Mouse (Mus musculus) myocyte (in vitro differentiated cells): ENCODE results near the gene Aox2. TPM values are rescaled to one million over a fixed set of nuclear protein-coding genes. Genes with fewer than 3 reads are reported as not detected.
A peak's percentile ranks its signal among the peaks of the same experiment; 100 is the strongest.

Experiments used
- H3K27me3 ChIP-seq: one replicate; pipeline ENCODE4 v1.6.1; 2011; ENCODE audit not compliant: control insufficient read depth, insufficient read depth, insufficient read length
- H3K36me3 ChIP-seq: one replicate; pipeline ENCODE4 v1.6.1; 2011; ENCODE audit not compliant: control insufficient read depth, insufficient read depth
- H3K4me2 ChIP-seq: one replicate; pipeline ENCODE4 v1.6.1; 2011; ENCODE audit warnings: low read depth, control low read depth
- H3K4me3 ChIP-seq: one replicate; pipeline ENCODE4 v1.5.1; 2011; ENCODE audit warnings: mild to moderate bottlenecking, control low read depth, moderate library complexity
- H3K79me2 ChIP-seq: one replicate; pipeline ENCODE4 v1.6.1; 2011; ENCODE audit not compliant: control insufficient read depth, insufficient read depth
- H3ac ChIP-seq: one replicate; pipeline ENCODE4 v1.6.1; 2011; ENCODE audit not compliant: control insufficient read depth, insufficient read length
- CEBPB ChIP-seq: IDR thresholded peaks from 2 replicates; pipeline ENCODE4 v1.6.1; 2011; ENCODE audit warnings: mild to moderate bottlenecking, moderate library complexity; ENCODE audit not compliant: poor library complexity, insufficient read depth, severe bottlenecking
- E2F4 ChIP-seq: IDR thresholded peaks from one replicate; pipeline ENCODE4 v1.6.1; 2011; ENCODE audit warnings: mild to moderate bottlenecking, control low read depth, moderate library complexity; ENCODE audit not compliant: insufficient read depth
- MAX ChIP-seq: IDR thresholded peaks from one replicate; pipeline ENCODE4 v1.6.1; 2011; ENCODE audit warnings: low read depth, mild to moderate bottlenecking, control low read depth
- MYOD1 ChIP-seq, 3 experiments: IDR thresholded peaks; one replicate each; pipeline ENCODE4 v1.6.1; 2011; ENCODE audit warnings: control low read depth in 2 of 3, low read depth in 2 of 3, mild to moderate bottlenecking in 2 of 3, moderate library complexity in 1 of 3; ENCODE audit not compliant: insufficient read length in 2 of 3, control insufficient read depth in 1 of 3
- MYOG ChIP-seq, 3 experiments: IDR thresholded peaks; one replicate each; pipeline ENCODE4 v1.6.1; 2011; ENCODE audit warnings: control low read depth in 2 of 3, low read depth in 2 of 3, mild to moderate bottlenecking in 2 of 3; ENCODE audit not compliant: insufficient read length in 2 of 3, control insufficient read depth in 1 of 3, insufficient read depth in 1 of 3
- POLR2A ChIP-seq: IDR thresholded peaks from one replicate; pipeline ENCODE4 v1.6.1; 2011; ENCODE audit warnings: low read depth, mild to moderate bottlenecking, control low read depth, moderate library complexity; ENCODE audit not compliant: insufficient read length
- POLR2AphosphoS2 ChIP-seq: IDR thresholded peaks from one replicate; pipeline ENCODE4 v1.6.1; 2011; ENCODE audit warnings: low read depth, control low read depth; ENCODE audit not compliant: insufficient read length
- REST ChIP-seq: IDR thresholded peaks from one replicate; pipeline ENCODE4 v1.6.1; 2011; ENCODE audit warnings: mild to moderate bottlenecking, control low read depth, moderate library complexity; ENCODE audit not compliant: insufficient read depth, insufficient read length
- SRF ChIP-seq: IDR thresholded peaks from one replicate; pipeline ENCODE4 v1.6.1; 2011; ENCODE audit warnings: low read depth; ENCODE audit not compliant: control insufficient read depth, insufficient read length
- TCF12 ChIP-seq: IDR thresholded peaks from one replicate; pipeline ENCODE4 v1.6.1; 2011; ENCODE audit warnings: mild to moderate bottlenecking, control low read depth; ENCODE audit not compliant: poor library complexity, insufficient read depth, severe bottlenecking
- TCF3 ChIP-seq: IDR thresholded peaks from one replicate; pipeline ENCODE4 v1.6.1; 2011; ENCODE audit warnings: low read depth, control low read depth; ENCODE audit not compliant: insufficient read length
- USF1 ChIP-seq: IDR thresholded peaks from one replicate; pipeline ENCODE4 v1.6.1; 2011; ENCODE audit warnings: low read depth, mild to moderate bottlenecking, control low read depth, moderate library complexity
- polyA plus RNA-seq: library from polyadenylated mRNA; unstranded; fragments of >200 nt; fragmentation: generic; extraction: Trizol; gene quantifications from one replicate; pipeline ENCODE4 v1.2.1, GENCODE M21; 2012; ENCODE audit warnings: missing spikeins

The Aox2 gene
- polyA plus RNA-seq, 1 experiment: not detected

GRCm38 (mm10) chr1:58294730-58295129 lies 16.6 kb downstream of the Aox2 start:
- Histone ChIP-seq H3K27me3 (no peaks in the 10 kb centered on the region), H3ac (no peak overlapping the region), H3K36me3 (no peaks in the 10 kb centered on the region), H3K79me2 (no peaks in the 10 kb centered on the region), H3K4me2 (no peak overlapping the region), H3K4me3 (no peak overlapping the region)
- TF ChIP-seq E2F4 (no peak), CEBPB (no peak), MYOD1 (IDR thresholded peaks at IDR 0.05; ENCODE audit: control insufficient read depth in 1 of 3, insufficient read length in 2 of 3, low read depth in 2 of 3) (no peak), REST (no peak), MYOG (IDR thresholded peaks at IDR 0.05; ENCODE audit: control insufficient read depth in 1 of 3, insufficient read depth in 1 of 3, insufficient read length in 2 of 3, low read depth in 2 of 3) (no peak), TCF12 (no peak), POLR2A (no peak), SRF (no peak), TCF3 (no peak), MAX (no peak), POLR2AphosphoS2 (no peak), USF1 (no peak)

GRCm38 (mm10) chr1:58296278-58296677 lies 18.2 kb downstream of the Aox2 start:
- H3K4me2 ChIP-seq: peak overlapping the region; percentile 21
- no peaks in the 10 kb centered on the region for H3K36me3 ChIP-seq
- no peaks in the 10 kb centered on the region for H3K27me3 ChIP-seq
- no peak overlapping the region for H3K4me3 ChIP-seq
- TF ChIP-seq MAX (no peak), TCF12 (no peak), USF1 (no peak), MYOD1 (IDR thresholded peaks at IDR 0.05; ENCODE audit: control insufficient read depth in 1 of 3, insufficient read length in 2 of 3, low read depth in 2 of 3) (no peak), TCF3 (no peak), POLR2A (no peak), CEBPB (no peak), E2F4 (no peak), REST (no peak), POLR2AphosphoS2 (no peak), MYOG (IDR thresholded peaks at IDR 0.05; ENCODE audit: control insufficient read depth in 1 of 3, insufficient read depth in 1 of 3, insufficient read length in 2 of 3, low read depth in 2 of 3) (no peak), SRF (no peak)
- no peak overlapping the region for H3ac ChIP-seq
- H3K79me2 ChIP-seq: no peaks in the 10 kb centered on the region

GRCm38 (mm10) chr1:58296821-58297220 lies 18.7 kb downstream of the Aox2 start:
- H3K4me2 ChIP-seq: no peak overlapping the region
- H3ac ChIP-seq: no peak overlapping the region
- H3K27me3 ChIP-seq: no peaks in the 10 kb centered on the region
- H3K4me3 ChIP-seq: no peak overlapping the region
- no peak for TF ChIP-seq CEBPB
- TF ChIP-seq E2F4: no peak
- TF ChIP-seq POLR2AphosphoS2: no peak
- TF ChIP-seq MYOG (IDR thresholded peaks at IDR 0.05; ENCODE audit: control insufficient read depth in 1 of 3, insufficient read depth in 1 of 3, insufficient read length in 2 of 3, low read depth in 2 of 3): no peak
- no peak for TF ChIP-seq REST
- no peak for TF ChIP-seq MYOD1 (IDR thresholded peaks at IDR 0.05; ENCODE audit: control insufficient read depth in 1 of 3, insufficient read length in 2 of 3, low read depth in 2 of 3)
- TF ChIP-seq TCF3: no peak
- TF ChIP-seq MAX: no peak
- TF ChIP-seq POLR2A: no peak
- TF ChIP-seq SRF: no peak
- TF ChIP-seq USF1: no peak
- no peak for TF ChIP-seq TCF12
- no peaks in the 10 kb centered on the region for H3K79me2 ChIP-seq
- no peaks in the 10 kb centered on the region for H3K36me3 ChIP-seq

- Histone ChIP-seq H3K27me3 (no peaks in the 10 kb centered on the region), H3K4me3 (no peak overlapping the region), H3K36me3 (no peaks in the 10 kb centered on the region), H3ac (no peak overlapping the region), H3K79me2 (no peaks in the 10 kb centered on the region), H3K4me2 (no peak overlapping the region)
- TF ChIP-seq MYOG (IDR thresholded peaks at IDR 0.05; ENCODE audit: control insufficient read depth in 1 of 3, insufficient read depth in 1 of 3, insufficient read length in 2 of 3, low read depth in 2 of 3) (no peak), REST (no peak), MAX (no peak), TCF3 (no peak), POLR2AphosphoS2 (no peak), MYOD1 (IDR thresholded peaks at IDR 0.05; ENCODE audit: control insufficient read depth in 1 of 3, insufficient read length in 2 of 3, low read depth in 2 of 3) (no peak), USF1 (no peak), TCF12 (no peak), SRF (no peak), POLR2A (no peak)
These were observed 20.2 kb downstream of the Aox2 start for GRCm38 (mm10) chr1:58298347-58298746.

GRCm38 (mm10) chr1:58301073-58301472 lies 22.9 kb downstream of the Aox2 start:
- TF ChIP-seq REST (no peak), MYOD1 (IDR thresholded peaks at IDR 0.05; ENCODE audit: control insufficient read depth in 1 of 3, insufficient read length in 2 of 3, low read depth in 2 of 3) (peak in 1 of 3 experiments; percentile 36), CEBPB (no peak), USF1 (no peak), TCF12 (peak; percentile 21), MYOG (IDR thresholded peaks at IDR 0.05; ENCODE audit: control insufficient read depth in 1 of 3, insufficient read depth in 1 of 3, insufficient read length in 2 of 3, low read depth in 2 of 3) (peak in 1 of 3 experiments; percentile 9), SRF (no peak), POLR2A (no peak), TCF3 (no peak), MAX (no peak), POLR2AphosphoS2 (no peak), E2F4 (no peak)

More at GRCm38 (mm10) chr1:58301073-58301472, 22.9 kb downstream of the Aox2 start:
- no peaks in the 10 kb centered on the region for H3K79me2 ChIP-seq
- H3K4me2 ChIP-seq: no peak overlapping the region
- H3K27me3 ChIP-seq: no peaks in the 10 kb centered on the region
- no peaks in the 10 kb centered on the region for H3K36me3 ChIP-seq
- H3K4me3 ChIP-seq: no peak overlapping the region
- no peak overlapping the region for H3ac ChIP-seq
